Mouse (Mus musculus): ENCODE data around the gene Pappa2. TPM values are rescaled to one million over a fixed set of nuclear protein-coding genes. Genes with fewer than 3 reads are reported as not detected.

Pappa2 gene
- polyA plus RNA-seq, 1 experiment from 2014 or later, result 0.14 TPM

DNA sequence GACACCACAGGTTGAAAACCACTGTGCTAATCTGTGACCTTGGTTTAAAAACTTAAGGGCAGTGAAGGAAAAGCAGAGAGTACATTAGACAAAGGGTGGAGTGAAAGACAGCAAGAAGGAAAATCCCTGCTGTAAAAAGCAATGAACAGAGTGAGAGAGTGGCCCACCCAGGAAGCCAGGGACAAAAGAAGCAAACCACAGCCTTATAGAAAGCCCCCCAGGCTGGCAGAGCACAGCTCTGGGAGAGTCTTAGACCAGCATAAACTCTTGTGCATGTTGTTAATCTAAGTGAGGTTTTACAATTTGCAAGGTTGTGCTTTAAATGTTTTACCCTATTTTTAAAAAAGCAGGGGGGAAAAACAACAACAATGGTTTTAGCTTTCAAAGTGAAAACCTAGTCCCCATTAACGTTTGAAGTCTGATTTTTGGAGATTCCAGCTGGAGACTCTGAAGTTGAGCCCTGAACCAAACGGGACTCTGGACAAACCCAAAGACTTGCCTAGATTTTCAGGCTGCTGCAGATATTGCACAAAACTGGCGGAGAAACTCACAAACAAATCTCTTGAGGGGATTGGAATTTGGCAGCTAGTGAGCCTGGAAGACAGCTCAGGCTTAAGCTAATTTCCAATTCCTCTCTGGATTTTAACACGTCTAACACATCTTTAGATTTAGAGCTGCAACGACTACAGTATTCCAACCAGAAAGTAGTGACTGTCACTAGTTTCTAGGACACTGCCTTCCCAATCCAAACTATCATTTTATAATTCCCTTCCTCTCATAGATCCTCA lies 241.0 kb downstream of the Pappa2 start:
- no peak for ATAC-seq (replicated peaks; ENCODE audit: insufficient number of reproducible peaks, low FRiP score, low TSS enrichment)

GRCm38 (mm10) chr1:158732868-158733496 lies 247.3 kb downstream of the Pappa2 start:
- no peaks in the 10 kb centered on the region for H3K27me3 ChIP-seq (ENCODE audit: control insufficient read depth, insufficient read depth, low read length)
- no peak overlapping the region for H3K4me2 ChIP-seq
- 55% methylated on average over 4 of the region's 4 CpGs for WGBS (ENCODE audit: insufficient replicate concordance)
- no peak for ATAC-seq (replicated peaks; ENCODE audit: insufficient number of reproducible peaks, low FRiP score, low TSS enrichment)
- H3K9me3 ChIP-seq (replicated peaks; ENCODE audit: control insufficient read depth, low read length), result no peaks in the 10 kb centered on the region
- H3K27ac ChIP-seq (ENCODE audit: low read depth, low read length), result no peak overlapping the region
- no peak overlapping the region for H3K9ac ChIP-seq (ENCODE audit: low read depth, low read length)
- no peaks in the 10 kb centered on the region for H3K36me3 ChIP-seq (ENCODE audit: control insufficient read depth, insufficient read depth, low read length)
- no peak overlapping the region for H3K4me3 ChIP-seq (ENCODE audit: low read depth, low read length)
- no peaks in the 10 kb centered on the region for H3K4me1 ChIP-seq (ENCODE audit: control insufficient read depth, insufficient read depth, low read length)

More for the DNA sequence above, 241.0 kb downstream of the Pappa2 start:
- WGBS (ENCODE audit: insufficient replicate concordance), result 44% methylated on average over 5 of the region's 5 CpGs
- Histone ChIP-seq H3K9ac (ENCODE audit: low read depth, low read length) (no peak overlapping the region), H3K36me3 (ENCODE audit: control insufficient read depth, insufficient read depth, low read length) (no peaks in the 10 kb centered on the region), H3K4me3 (ENCODE audit: low read depth, low read length) (no peak overlapping the region), H3K4me1 (ENCODE audit: control insufficient read depth, insufficient read depth, low read length) (no peaks in the 10 kb centered on the region), H3K4me2 (no peak overlapping the region), H3K27me3 (ENCODE audit: control insufficient read depth, insufficient read depth, low read length) (no peaks in the 10 kb centered on the region), H3K27ac (ENCODE audit: low read depth, low read length) (no peak overlapping the region), H3K9me3 (replicated peaks; ENCODE audit: control insufficient read depth, low read length) (no peaks in the 10 kb centered on the region)

GRCm38 (mm10) chr1:158713301-158714095 lies 266.8 kb downstream of the Pappa2 start:
- Histone ChIP-seq H3K36me3 (ENCODE audit: control insufficient read depth, insufficient read depth, low read length) (no peaks in the 10 kb centered on the region), H3K9ac (ENCODE audit: low read depth, low read length) (no peak overlapping the region), H3K27ac (ENCODE audit: low read depth, low read length) (no peak overlapping the region), H3K27me3 (ENCODE audit: control insufficient read depth, insufficient read depth, low read length) (no peaks in the 10 kb centered on the region), H3K9me3 (replicated peaks; ENCODE audit: control insufficient read depth, low read length) (no peaks in the 10 kb centered on the region), H3K4me1 (ENCODE audit: control insufficient read depth, insufficient read depth, low read length) (no peaks in the 10 kb centered on the region), H3K4me2 (no peak overlapping the region), H3K4me3 (ENCODE audit: low read depth, low read length) (no peak overlapping the region)
- 34% methylated on average over 5 of the region's 5 CpGs for WGBS (ENCODE audit: insufficient replicate concordance)
- ATAC-seq (replicated peaks; ENCODE audit: insufficient number of reproducible peaks, low FRiP score, low TSS enrichment), result no peak

- Histone ChIP-seq H3K4me2 (no peak overlapping the region), H3K9ac (ENCODE audit: low read depth, low read length) (no peak overlapping the region), H3K36me3 (ENCODE audit: control insufficient read depth, insufficient read depth, low read length) (no peaks in the 10 kb centered on the region), H3K4me3 (ENCODE audit: low read depth, low read length) (no peak overlapping the region), H3K4me1 (ENCODE audit: control insufficient read depth, insufficient read depth, low read length) (no peaks in the 10 kb centered on the region), H3K9me3 (replicated peaks; ENCODE audit: control insufficient read depth, low read length) (no peaks in the 10 kb centered on the region), H3K27me3 (ENCODE audit: control insufficient read depth, insufficient read depth, low read length) (no peaks in the 10 kb centered on the region), H3K27ac (ENCODE audit: low read depth, low read length) (no peak overlapping the region)
- ATAC-seq (replicated peaks; ENCODE audit: insufficient number of reproducible peaks, low FRiP score, low TSS enrichment), result no peak
- WGBS (ENCODE audit: insufficient replicate concordance), result 82% methylated on average over 1 of the region's 1 CpGs
Measured at GRCm38 (mm10) chr1:158701336-158701735, 279.0 kb downstream of the Pappa2 start.

- Histone ChIP-seq H3K4me2 (no peak overlapping the region), H3K27ac (ENCODE audit: low read depth, low read length) (no peak overlapping the region), H3K4me1 (ENCODE audit: control insufficient read depth, insufficient read depth, low read length) (no peaks in the 10 kb centered on the region), H3K27me3 (ENCODE audit: control insufficient read depth, insufficient read depth, low read length) (no peaks in the 10 kb centered on the region), H3K9ac (ENCODE audit: low read depth, low read length) (no peak overlapping the region), H3K4me3 (ENCODE audit: low read depth, low read length) (no peak overlapping the region), H3K36me3 (ENCODE audit: control insufficient read depth, insufficient read depth, low read length) (no peaks in the 10 kb centered on the region), H3K9me3 (replicated peaks; ENCODE audit: control insufficient read depth, low read length) (no peaks in the 10 kb centered on the region)
- 71% methylated on average over 2 of the region's 2 CpGs for WGBS (ENCODE audit: insufficient replicate concordance)
- ATAC-seq (replicated peaks; ENCODE audit: insufficient number of reproducible peaks, low FRiP score, low TSS enrichment), result no peak
Measured at GRCm38 (mm10) chr1:158700147-158700546, 280.1 kb downstream of the Pappa2 start.

- Histone ChIP-seq H3K27me3 (ENCODE audit: control insufficient read depth, insufficient read depth, low read length) (no peaks in the 10 kb centered on the region), H3K27ac (ENCODE audit: low read depth, low read length) (no peak overlapping the region), H3K4me3 (ENCODE audit: low read depth, low read length) (no peak overlapping the region), H3K36me3 (ENCODE audit: control insufficient read depth, insufficient read depth, low read length) (no peaks in the 10 kb centered on the region), H3K4me2 (no peak overlapping the region), H3K4me1 (ENCODE audit: control insufficient read depth, insufficient read depth, low read length) (no peaks in the 10 kb centered on the region), H3K9ac (ENCODE audit: low read depth, low read length) (no peak overlapping the region), H3K9me3 (replicated peaks; ENCODE audit: control insufficient read depth, low read length) (no peaks in the 10 kb centered on the region)
- ATAC-seq (replicated peaks; ENCODE audit: insufficient number of reproducible peaks, low FRiP score, low TSS enrichment), result no peak
- WGBS (ENCODE audit: insufficient replicate concordance), result 84% methylated on average over 2 of the region's 2 CpGs
Measured at GRCm38 (mm10) chr1:158699276-158699675, 281.0 kb downstream of the Pappa2 start.

- Histone ChIP-seq H3K9ac (ENCODE audit: low read depth, low read length) (no peak overlapping the region), H3K27ac (ENCODE audit: low read depth, low read length) (no peak overlapping the region), H3K27me3 (ENCODE audit: control insufficient read depth, insufficient read depth, low read length) (no peaks in the 10 kb centered on the region), H3K4me2 (no peak overlapping the region), H3K4me1 (ENCODE audit: control insufficient read depth, insufficient read depth, low read length) (no peaks in the 10 kb centered on the region), H3K9me3 (replicated peaks; ENCODE audit: control insufficient read depth, low read length) (no peaks in the 10 kb centered on the region), H3K4me3 (ENCODE audit: low read depth, low read length) (no peak overlapping the region), H3K36me3 (ENCODE audit: control insufficient read depth, insufficient read depth, low read length) (no peaks in the 10 kb centered on the region)
- WGBS (ENCODE audit: insufficient replicate concordance), result 85% methylated on average over 10 of the region's 10 CpGs
- ATAC-seq (replicated peaks; ENCODE audit: insufficient number of reproducible peaks, low FRiP score, low TSS enrichment), result no peak
Measured at GRCm38 (mm10) chr1:158697859-158698569, 282.3 kb downstream of the Pappa2 start.

DNA sequence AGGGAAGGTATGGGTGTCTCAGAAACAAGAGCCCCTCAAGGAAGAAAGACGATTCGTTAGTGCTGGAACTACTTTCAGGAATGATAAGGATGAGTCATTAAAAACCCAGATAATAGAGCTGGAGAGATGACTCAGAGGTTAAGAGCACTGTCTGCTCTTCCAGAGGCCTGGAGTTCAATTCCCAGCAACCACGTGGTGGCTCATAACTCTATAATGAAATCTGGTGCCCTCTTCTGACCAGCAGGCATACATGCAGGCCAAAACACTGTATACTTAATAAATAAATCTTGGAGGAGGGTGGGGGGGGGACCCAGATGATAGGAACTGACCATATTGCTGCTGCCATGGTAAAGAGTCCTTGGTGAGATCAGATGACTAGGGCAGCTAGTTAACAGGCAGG lies 282.9 kb downstream of the Pappa2 start:
- H3K27me3 ChIP-seq (ENCODE audit: control insufficient read depth, insufficient read depth, low read length), result no peaks in the 10 kb centered on the region
- no peak for ATAC-seq (replicated peaks; ENCODE audit: insufficient number of reproducible peaks, low FRiP score, low TSS enrichment)
- H3K9me3 ChIP-seq (replicated peaks; ENCODE audit: control insufficient read depth, low read length), result no peaks in the 10 kb centered on the region
- H3K27ac ChIP-seq (ENCODE audit: low read depth, low read length), result no peak overlapping the region
- H3K9ac ChIP-seq (ENCODE audit: low read depth, low read length), result no peak overlapping the region
- no peaks in the 10 kb centered on the region for H3K4me1 ChIP-seq (ENCODE audit: control insufficient read depth, insufficient read depth, low read length)
- no peak overlapping the region for H3K4me3 ChIP-seq (ENCODE audit: low read depth, low read length)
- 45% methylated on average over 3 of the region's 3 CpGs for WGBS (ENCODE audit: insufficient replicate concordance)
- no peaks in the 10 kb centered on the region for H3K36me3 ChIP-seq (ENCODE audit: control insufficient read depth, insufficient read depth, low read length)
- no peak overlapping the region for H3K4me2 ChIP-seq

All from heart, embryonic 11.5 days (tissue).